Mouse (Mus musculus): Measurements from ENCODE around the gene Ccl4. TPM values are rescaled to one million over a fixed set of nuclear protein-coding genes. Genes with fewer than 3 reads are reported as not detected.

Gene Ccl4
- polyA plus RNA-seq, 1 experiment from 2014 or later: 1.3 TPM

DNA sequence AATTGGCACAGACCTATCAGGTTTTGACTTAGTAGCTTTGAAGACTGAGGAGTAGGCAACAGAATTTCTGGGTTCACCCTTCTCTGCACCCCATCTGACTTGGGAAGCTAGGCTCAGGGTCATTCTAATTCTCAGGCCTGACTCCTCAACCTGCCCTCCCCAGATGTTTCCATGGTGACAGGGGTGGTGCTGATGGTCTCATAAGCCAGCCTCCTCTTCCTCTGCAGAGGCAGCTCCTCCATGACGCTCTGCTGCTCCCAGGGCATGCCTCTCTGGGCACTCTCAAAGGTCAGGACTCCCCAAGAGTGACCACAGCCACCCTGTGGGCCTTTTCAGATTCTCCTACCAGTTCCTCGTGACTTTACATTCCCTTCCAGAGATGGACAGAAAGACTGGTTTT is 23.4 kb upstream of the Ccl4 start:
- Histone ChIP-seq H3K9ac (no peak overlapping the region), H3K4me1 (replicated peaks) (peaks cover 6% of the 10 kb centered on the region; the same call in 1 of the 2 replicates), H3K9me3 (replicated peaks) (no peaks in the 10 kb centered on the region), H3K27ac (no peak overlapping the region), H3K27me3 (no peaks in the 10 kb centered on the region), H3K4me2 (no peak overlapping the region), H3K4me3 (no peak overlapping the region), H3K36me3 (no peaks in the 10 kb centered on the region)
- 65% methylated on average over 2 of the region's 2 CpGs for WGBS
- no peak for ATAC-seq (replicated peaks; ENCODE audit: insufficient number of reproducible peaks, insufficient read depth, low FRiP score, low read depth)

DNA sequence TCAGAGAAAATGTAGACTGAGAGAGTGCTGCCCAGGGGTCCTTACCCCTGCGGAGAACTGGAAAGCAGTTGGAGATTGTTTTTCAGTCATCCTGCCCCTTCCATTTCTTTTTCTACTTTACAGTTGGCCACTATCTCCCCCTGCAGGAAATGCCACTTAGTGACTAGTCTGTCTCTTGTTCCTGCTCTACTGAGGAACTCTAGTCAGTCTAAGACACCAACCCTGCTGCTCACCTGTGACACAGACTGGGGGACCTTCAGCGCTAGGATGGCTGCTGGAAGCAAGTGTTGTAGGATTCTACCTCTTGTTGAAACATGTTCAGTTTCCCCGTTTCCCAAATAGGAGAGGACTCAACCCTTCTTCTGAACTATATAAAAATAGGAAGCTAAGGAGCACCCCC is 22.9 kb upstream of the Ccl4 start:
- Histone ChIP-seq H3K4me1 (replicated peaks) (0 out of 2 replicates have a peak, but pooled peaks cover 5% of the 10 kb centered on the region), H3K9me3 (replicated peaks) (no peaks in the 10 kb centered on the region), H3K4me3 (no peak overlapping the region), H3K4me2 (no peak overlapping the region), H3K27ac (no peak overlapping the region), H3K9ac (no peak overlapping the region), H3K27me3 (no peaks in the 10 kb centered on the region), H3K36me3 (no peaks in the 10 kb centered on the region)
- ATAC-seq (replicated peaks; ENCODE audit: insufficient number of reproducible peaks, insufficient read depth, low FRiP score, low read depth): no peak
- whole genome bisulfite sequencing: 52% methylated on average over 3 of the region's 3 CpGs

DNA sequence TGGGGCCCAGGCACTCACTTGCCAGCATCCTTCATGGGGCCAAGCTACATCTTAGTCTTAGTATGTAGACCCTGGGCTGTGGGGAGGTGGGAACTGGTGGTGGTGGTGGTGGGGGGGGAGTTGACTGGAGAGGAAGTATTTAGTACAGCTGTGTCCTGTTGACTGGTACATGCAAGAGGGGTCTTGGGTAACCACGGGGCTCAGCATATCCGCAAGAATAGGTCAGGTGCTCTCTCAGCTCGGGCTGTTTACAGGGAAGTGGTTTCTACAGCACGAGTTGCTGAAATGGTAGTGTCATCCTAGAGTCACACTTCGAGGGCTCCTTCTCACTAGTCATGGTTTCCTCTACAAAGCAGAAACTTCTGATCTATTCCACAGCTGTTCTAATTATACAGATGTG is 22.2 kb upstream of the Ccl4 start:
- 72% methylated on average over 5 of the region's 5 CpGs for WGBS
- Histone ChIP-seq H3K9me3 (replicated peaks) (no peaks in the 10 kb centered on the region), H3K27me3 (no peaks in the 10 kb centered on the region), H3K4me2 (no peak overlapping the region), H3K4me3 (no peak overlapping the region), H3K9ac (no peak overlapping the region), H3K4me1 (replicated peaks) (0 out of 2 replicates have a peak, but pooled peaks cover 5% of the 10 kb centered on the region), H3K36me3 (no peaks in the 10 kb centered on the region), H3K27ac (no peak overlapping the region)
- ATAC-seq (replicated peaks; ENCODE audit: insufficient number of reproducible peaks, insufficient read depth, low FRiP score, low read depth): no peak

DNA sequence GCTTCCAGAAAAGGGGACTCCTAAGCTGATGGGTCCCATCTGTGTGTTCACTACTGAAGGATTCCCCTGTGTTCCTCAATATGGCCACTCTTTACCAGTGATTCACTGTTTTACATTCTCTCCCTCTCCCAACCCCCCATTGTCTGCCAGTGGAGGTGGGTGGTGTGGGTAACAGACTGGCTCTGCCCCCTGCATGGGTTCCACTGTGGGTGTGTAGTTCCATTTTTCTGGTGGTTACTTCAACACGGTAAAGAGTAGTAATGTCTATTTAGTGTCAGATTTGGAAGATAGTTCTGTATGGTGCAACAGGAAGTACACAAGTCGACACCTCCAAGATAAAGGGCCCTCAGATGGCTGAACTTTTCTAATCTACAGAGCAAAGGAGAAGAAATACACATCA is 21.2 kb upstream of the Ccl4 start:
- Histone ChIP-seq H3K4me1 (replicated peaks) (0 out of 2 replicates have a peak, but pooled peaks cover 5% of the 10 kb centered on the region), H3K36me3 (no peaks in the 10 kb centered on the region), H3K4me2 (no peak overlapping the region), H3K9me3 (replicated peaks) (no peaks in the 10 kb centered on the region), H3K4me3 (no peak overlapping the region), H3K27ac (no peak overlapping the region), H3K9ac (no peak overlapping the region), H3K27me3 (no peaks in the 10 kb centered on the region)
- WGBS: 40% methylated on average over 2 of the region's 2 CpGs
- no peak for ATAC-seq (replicated peaks; ENCODE audit: insufficient number of reproducible peaks, insufficient read depth, low FRiP score, low read depth)

DNA sequence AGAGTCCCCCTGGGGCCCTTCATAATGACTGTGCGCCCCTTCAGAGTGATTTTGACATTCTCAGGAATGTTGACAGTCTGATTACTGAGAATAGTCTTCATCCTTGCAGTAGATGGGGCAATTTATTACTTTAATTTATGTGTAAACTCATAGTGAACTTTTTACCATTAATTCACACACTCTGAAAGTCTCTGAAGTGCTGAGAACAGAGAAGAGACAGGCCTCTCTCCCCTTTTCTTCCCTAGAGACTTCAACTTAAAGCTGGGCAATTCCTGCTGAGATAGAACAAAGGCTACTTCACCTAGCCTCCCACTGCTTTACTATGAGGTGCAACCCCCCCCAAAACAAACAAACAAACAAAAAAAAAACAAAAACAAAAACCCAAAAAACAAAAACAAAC is 16.9 kb upstream of the Ccl4 start, which contains the start of gene Rpl9-ps1:
Rpl9-ps1 (minus strand) TSS at position 101 of the 400 bp plus-strand sequence.
- no peaks in the 10 kb centered on the region for H3K4me1 ChIP-seq (replicated peaks)
- no peaks in the 10 kb centered on the region for H3K36me3 ChIP-seq
- WGBS: 71% methylated on average over 1 of the region's 1 CpGs
- H3K27me3 ChIP-seq: no peaks in the 10 kb centered on the region
- no peak within 1 kb of the TSS for H3K27ac ChIP-seq
- H3K9me3 ChIP-seq (replicated peaks): no peaks in the 10 kb centered on the region
- H3K9ac ChIP-seq: no peak within 1 kb of the TSS
- no peak within 1 kb of the TSS for H3K4me2 ChIP-seq
- no peak for ATAC-seq (replicated peaks; ENCODE audit: insufficient number of reproducible peaks, insufficient read depth, low FRiP score, low read depth)
- H3K4me3 ChIP-seq: no peak within 1 kb of the TSS

DNA sequence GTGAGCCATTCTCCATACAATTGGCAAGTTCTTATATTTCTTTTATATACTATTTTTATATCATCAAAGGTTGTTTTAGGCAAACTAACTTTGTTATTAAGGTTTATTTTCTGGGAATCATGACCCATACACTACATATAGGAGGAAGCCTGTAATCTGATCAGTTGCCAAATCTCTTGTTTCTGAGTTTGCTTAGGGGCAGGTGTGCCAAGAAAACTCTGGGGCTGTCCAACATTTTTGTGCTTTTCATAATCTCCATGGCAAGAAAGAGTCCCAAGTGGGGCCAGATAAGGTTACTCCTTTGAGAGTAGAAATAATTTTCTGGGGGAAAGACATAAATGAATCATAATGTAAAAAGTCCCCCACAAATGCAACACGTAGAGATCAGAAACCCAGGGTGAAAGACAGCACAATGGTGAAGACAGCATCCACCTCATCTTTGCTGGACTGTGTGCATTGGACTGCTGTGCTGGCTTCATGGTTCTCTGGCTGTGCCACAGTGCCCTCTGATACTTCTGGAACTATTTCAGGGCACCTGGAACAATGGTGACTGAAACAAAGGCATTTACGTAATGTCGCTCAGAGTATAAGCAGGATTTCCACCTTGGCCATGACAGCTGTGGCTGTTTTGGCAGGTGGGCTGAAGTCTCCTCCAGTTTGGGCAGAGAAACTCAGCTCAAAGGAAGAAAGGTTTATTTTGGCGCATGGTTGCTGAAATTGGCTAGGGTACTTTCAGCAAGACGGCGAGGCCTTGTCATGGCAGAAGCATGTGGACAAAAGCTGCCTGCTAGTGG is 15.8 kb upstream of the Ccl4 start:
- no peak overlapping the region for H3K9ac ChIP-seq
- no peaks in the 10 kb centered on the region for H3K27me3 ChIP-seq
- no peak for ATAC-seq (replicated peaks; ENCODE audit: insufficient number of reproducible peaks, insufficient read depth, low FRiP score, low read depth)
- H3K4me1 ChIP-seq (replicated peaks): no peaks in the 10 kb centered on the region
- H3K27ac ChIP-seq: no peak overlapping the region
- no peak overlapping the region for H3K4me3 ChIP-seq
- H3K36me3 ChIP-seq: no peaks in the 10 kb centered on the region
- WGBS: 76% methylated on average over 6 of the region's 6 CpGs
- H3K9me3 ChIP-seq (replicated peaks): no peaks in the 10 kb centered on the region
- H3K4me2 ChIP-seq: no peak overlapping the region

DNA sequence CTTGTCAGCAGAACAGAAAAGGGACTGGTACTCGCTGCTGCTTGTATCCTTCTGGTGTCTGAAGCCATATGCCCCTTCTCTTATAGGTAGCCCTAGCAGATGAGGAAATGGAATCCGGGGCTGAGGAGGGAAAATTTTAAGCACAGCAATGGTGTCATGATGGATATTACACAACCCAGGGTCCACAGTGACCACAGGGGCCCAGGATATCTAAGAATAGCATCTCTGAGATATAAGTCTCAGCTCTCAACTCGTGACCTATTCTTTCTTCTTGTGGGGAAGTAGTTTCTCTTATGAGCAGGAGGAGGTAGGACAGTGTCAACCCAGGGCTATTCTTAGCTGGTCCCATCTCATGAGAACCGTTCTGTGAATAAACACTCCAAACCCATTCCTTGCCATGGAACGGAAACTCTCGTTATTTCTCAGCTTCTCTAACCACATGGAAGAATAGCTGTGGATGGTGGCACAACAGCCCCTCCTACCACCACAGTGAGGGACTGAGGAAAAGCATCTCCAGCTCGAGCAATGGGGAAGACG is 13.0 kb upstream of the Ccl4 start, which contains the start of gene Ccl3:
Ccl3 (minus strand) TSS at position 51 of the 537 bp plus-strand sequence.
- ATAC-seq (replicated peaks; ENCODE audit: insufficient number of reproducible peaks, insufficient read depth, low FRiP score, low read depth): no peak
- Histone ChIP-seq H3K9ac (no peak within 1 kb of the TSS), H3K4me2 (no peak within 1 kb of the TSS), H3K4me1 (replicated peaks) (no peaks in the 10 kb centered on the region), H3K27ac (no peak within 1 kb of the TSS), H3K36me3 (no peaks in the 10 kb centered on the region), H3K4me3 (no peak within 1 kb of the TSS), H3K9me3 (replicated peaks) (no peaks in the 10 kb centered on the region), H3K27me3 (no peaks in the 10 kb centered on the region)
- WGBS: 63% methylated on average over 8 of the region's 8 CpGs

DNA sequence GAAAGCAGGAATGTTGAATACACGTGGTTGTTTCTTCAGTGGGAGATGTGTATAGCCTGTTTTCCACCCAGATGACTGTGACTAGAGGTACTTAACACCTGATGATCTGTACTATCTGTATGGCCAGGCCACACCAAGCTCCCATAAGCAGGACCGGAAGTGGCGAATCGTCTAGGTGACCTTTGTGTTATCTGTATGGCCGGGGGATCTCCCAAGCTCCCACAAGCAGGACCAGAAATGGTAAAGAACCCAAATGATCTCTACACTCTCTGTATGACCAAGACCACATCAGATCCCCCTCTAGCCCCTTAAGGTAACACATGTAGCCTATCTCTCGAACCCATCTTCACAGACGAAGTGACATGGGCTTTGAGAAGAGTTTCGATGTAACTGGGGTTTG is 7.8 kb upstream of the Ccl4 start:
- Histone ChIP-seq H3K9me3 (replicated peaks) (no peaks in the 10 kb centered on the region), H3K27me3 (no peaks in the 10 kb centered on the region), H3K36me3 (no peaks in the 10 kb centered on the region), H3K27ac (no peak overlapping the region), H3K9ac (no peak overlapping the region), H3K4me1 (replicated peaks) (no peaks in the 10 kb centered on the region), H3K4me3 (no peak overlapping the region), H3K4me2 (no peak overlapping the region)
- no peak for ATAC-seq (replicated peaks; ENCODE audit: insufficient number of reproducible peaks, insufficient read depth, low FRiP score, low read depth)
- 80% methylated on average over 8 of the region's 8 CpGs for WGBS

DNA sequence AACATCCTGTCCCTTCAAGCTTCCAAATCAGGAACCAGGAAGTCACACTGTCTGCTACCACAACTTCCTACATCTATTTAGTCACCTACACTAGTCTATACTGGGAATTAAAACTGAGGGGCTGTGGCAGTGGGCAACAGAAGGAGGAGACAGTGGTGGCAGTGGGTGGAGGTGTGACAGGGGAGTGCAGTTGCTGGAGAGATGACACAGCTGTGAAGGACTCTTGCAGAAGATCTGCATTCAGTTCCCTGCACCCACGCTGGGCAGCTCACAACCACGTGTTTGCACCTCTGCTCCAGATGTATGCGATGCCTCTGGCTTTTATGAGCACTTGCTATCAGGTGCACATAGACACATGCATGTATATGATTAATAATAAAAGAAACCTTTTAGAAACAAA is 4.9 kb upstream of the Ccl4 start:
- Histone ChIP-seq H3K4me2 (no peak overlapping the region), H3K36me3 (no peaks in the 10 kb centered on the region), H3K27me3 (no peaks in the 10 kb centered on the region), H3K27ac (no peak overlapping the region), H3K9me3 (replicated peaks) (no peaks in the 10 kb centered on the region), H3K4me1 (replicated peaks) (no peaks in the 10 kb centered on the region), H3K4me3 (no peak overlapping the region), H3K9ac (no peak overlapping the region)
- no peak for ATAC-seq (replicated peaks; ENCODE audit: insufficient number of reproducible peaks, insufficient read depth, low FRiP score, low read depth)
- WGBS: 74% methylated on average over 3 of the region's 3 CpGs

DNA sequence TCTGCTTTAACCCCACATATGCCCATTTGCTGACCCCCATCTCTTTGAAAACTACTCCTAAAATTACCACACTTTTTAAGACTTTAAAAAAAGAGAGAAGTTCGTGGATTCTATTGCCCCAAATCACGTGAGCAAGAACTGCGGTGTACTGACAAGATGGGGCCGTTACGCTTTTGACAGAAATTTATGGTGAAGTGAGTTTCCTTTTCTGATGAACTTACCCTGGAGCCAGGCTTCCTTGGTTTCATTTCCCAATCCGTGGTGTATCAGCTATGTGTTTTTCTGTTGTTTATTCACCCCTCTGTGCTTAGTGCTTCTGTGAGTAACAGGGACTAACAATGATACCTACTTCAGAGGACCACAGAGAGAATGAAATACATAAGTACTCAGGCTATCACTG is 3.6 kb upstream of the Ccl4 start:
- ATAC-seq (replicated peaks; ENCODE audit: insufficient number of reproducible peaks, insufficient read depth, low FRiP score, low read depth): no peak
- H3K4me3 ChIP-seq: no peak overlapping the region
- no peaks in the 10 kb centered on the region for H3K36me3 ChIP-seq
- H3K9me3 ChIP-seq (replicated peaks): no peaks in the 10 kb centered on the region
- H3K27ac ChIP-seq: no peak overlapping the region
- WGBS: 73% methylated on average over 6 of the region's 6 CpGs
- no peaks in the 10 kb centered on the region for H3K27me3 ChIP-seq
- H3K4me2 ChIP-seq: no peak overlapping the region
- no peak overlapping the region for H3K9ac ChIP-seq
- no peaks in the 10 kb centered on the region for H3K4me1 ChIP-seq (replicated peaks)

DNA sequence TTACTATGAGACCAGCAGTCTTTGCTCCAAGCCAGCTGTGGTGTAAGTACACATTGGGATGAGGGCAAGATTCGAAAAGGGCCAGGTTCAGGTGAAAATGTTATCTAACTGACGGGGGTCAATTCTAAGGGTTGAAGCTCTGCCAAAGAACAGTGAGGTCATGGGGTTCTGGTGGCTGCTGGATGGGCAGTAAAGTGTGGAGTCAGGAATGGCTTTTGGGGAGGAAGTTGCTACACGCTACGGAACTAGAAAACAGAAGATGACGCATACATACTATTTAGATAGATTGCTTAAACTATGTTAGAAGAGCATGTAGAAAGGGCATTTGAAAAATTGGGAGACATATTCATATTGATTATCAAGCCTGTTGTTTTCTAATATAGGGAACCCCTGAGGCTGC is 1.1 kb downstream of the Ccl4 start:
- ATAC-seq (replicated peaks; ENCODE audit: insufficient number of reproducible peaks, insufficient read depth, low FRiP score, low read depth): no peak

DNA sequence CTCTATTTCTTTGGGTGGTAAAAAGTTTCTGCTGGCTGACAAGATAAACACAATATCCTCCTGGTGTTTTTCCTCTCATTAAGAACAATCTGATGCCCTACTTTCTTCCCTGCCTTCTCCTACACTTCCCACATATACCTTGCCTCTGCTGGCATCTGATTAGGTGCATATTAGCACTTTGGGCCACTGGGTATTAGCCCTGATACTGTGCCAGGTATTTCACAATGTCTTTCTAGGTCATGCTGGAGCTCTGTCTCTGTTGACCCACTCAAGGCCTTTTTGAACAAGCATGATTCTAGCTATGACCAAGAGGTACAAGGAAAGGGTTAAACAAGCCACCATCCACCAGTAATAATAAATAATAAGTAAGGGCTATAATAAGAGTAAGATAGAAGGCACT is 9.4 kb downstream of the Ccl4 start:
- Histone ChIP-seq H3K27me3 (0 out of 2 replicates have a peak, but pooled peaks cover 4% of the 10 kb centered on the region), H3K9me3 (replicated peaks) (no peaks in the 10 kb centered on the region), H3K9ac (no peak overlapping the region), H3K27ac (no peak overlapping the region), H3K4me2 (no peak overlapping the region), H3K36me3 (no peaks in the 10 kb centered on the region), H3K4me1 (replicated peaks) (no peaks in the 10 kb centered on the region), H3K4me3 (no peak overlapping the region)
- no peak for ATAC-seq (replicated peaks; ENCODE audit: insufficient number of reproducible peaks, insufficient read depth, low FRiP score, low read depth)

More for the DNA sequence above, 1.1 kb downstream of the Ccl4 start:
- Histone ChIP-seq H3K9ac (no peak overlapping the region), H3K27ac (no peak overlapping the region), H3K4me2 (no peak overlapping the region), H3K4me3 (no peak overlapping the region), H3K4me1 (replicated peaks) (no peaks in the 10 kb centered on the region), H3K36me3 (no peaks in the 10 kb centered on the region), H3K9me3 (replicated peaks) (no peaks in the 10 kb centered on the region), H3K27me3 (no peaks in the 10 kb centered on the region)
- WGBS: 64% methylated on average over 5 of the region's 5 CpGs
